Mouse (Mus musculus) embryonic facial prominence, embryonic 13.5 days (tissue): ENCODE results near the gene Asic2. TPM values are rescaled to one million over a fixed set of nuclear protein-coding genes. Genes with fewer than 3 reads are reported as not detected.

Experiments used
- ATAC-seq: fragments of 200-750 bp; cut with Nextera tagmentation; 2 replicates; pipeline ENCODE4 v1.8.0; 2017; ENCODE audit warnings: low read depth; ENCODE audit not compliant: insufficient number of reproducible peaks, insufficient read depth, low FRiP score, low TSS enrichment
- H3K27ac ChIP-seq: fragments of 300-500 bp; sonication (generic); 2 replicates; pipeline ENCODE4 v1.5.1; 2015; ENCODE audit warnings: moderate library complexity, mild to moderate bottlenecking, inconsistent platforms
- H3K27me3 ChIP-seq: fragments of 300-500 bp; sonication (generic); 2 replicates; pipeline ENCODE4 v1.6.1; 2015; ENCODE audit warnings: mild to moderate bottlenecking, inconsistent platforms
- H3K36me3 ChIP-seq: fragments of 300-500 bp; sonication (generic); 2 replicates; pipeline ENCODE4 v1.6.1; 2015; ENCODE audit warnings: mild to moderate bottlenecking, inconsistent platforms
- H3K4me1 ChIP-seq: fragments of 300-500 bp; sonication (generic); 2 replicates; pipeline ENCODE4 v1.6.1; 2015; ENCODE audit warnings: inconsistent platforms
- H3K4me2 ChIP-seq: fragments of 300-500 bp; sonication (generic); 2 replicates; pipeline ENCODE4 v1.6.1; 2015; ENCODE audit warnings: moderate library complexity, mild to moderate bottlenecking, inconsistent platforms
- H3K4me3 ChIP-seq: fragments of 300-500 bp; sonication (generic); 2 replicates; pipeline ENCODE4 v1.5.1; 2015; ENCODE audit warnings: mild to moderate bottlenecking, inconsistent platforms
- H3K9ac ChIP-seq: fragments of 300-500 bp; sonication (generic); 2 replicates; pipeline ENCODE4 v1.6.1; 2015; ENCODE audit warnings: mild to moderate bottlenecking, inconsistent platforms
- H3K9me3 ChIP-seq: fragments of 300-500 bp; sonication (generic); 2 replicates; pipeline ENCODE4 v1.6.1; 2016; ENCODE audit warnings: inconsistent platforms
- WGBS: fragments of 180-500 bp; shearing (Covaris S2); methylation state at CpG from one replicate; pipeline ENCODE4 v1.1.7; 2015; ENCODE audit warnings: mixed read lengths; 5-methylcytosine and 5-hydroxymethylcytosine counted together
- polyA plus RNA-seq: library from polyadenylated mRNA; unstranded; fragments of >200 nt; fragmentation: Nextera tagmentation; extraction: Ambion mirVana; gene quantifications from 2 replicates; pipeline ENCODE4 v1.2.1, GENCODE M21; 2015

The Asic2 gene
- polyA plus RNA-seq, 1 experiment from 2014 or later: 0.60 TPM

DNA sequence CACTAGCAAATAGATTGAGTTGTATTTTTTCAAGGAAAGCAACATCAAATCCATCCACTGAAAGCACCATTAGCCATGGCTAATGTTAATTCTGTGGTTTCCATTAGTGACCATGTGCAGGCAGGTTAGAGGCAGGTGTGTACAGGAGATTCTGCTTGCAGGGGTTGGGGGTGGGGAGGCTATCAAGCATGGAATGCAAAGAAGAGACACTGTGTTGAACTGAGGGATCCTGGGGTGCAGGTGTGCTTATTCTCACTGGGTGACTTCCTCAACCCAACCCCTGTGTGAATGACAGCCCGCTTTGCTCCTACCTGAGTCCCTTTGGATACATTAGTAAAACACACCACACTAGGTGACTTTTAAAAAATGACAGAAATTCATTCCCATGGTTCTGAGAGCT, 20.2 kb downstream of the Asic2 start:
- no peak for ATAC-seq
- 77% methylated on average over 1 of the region's 1 CpGs for WGBS

DNA sequence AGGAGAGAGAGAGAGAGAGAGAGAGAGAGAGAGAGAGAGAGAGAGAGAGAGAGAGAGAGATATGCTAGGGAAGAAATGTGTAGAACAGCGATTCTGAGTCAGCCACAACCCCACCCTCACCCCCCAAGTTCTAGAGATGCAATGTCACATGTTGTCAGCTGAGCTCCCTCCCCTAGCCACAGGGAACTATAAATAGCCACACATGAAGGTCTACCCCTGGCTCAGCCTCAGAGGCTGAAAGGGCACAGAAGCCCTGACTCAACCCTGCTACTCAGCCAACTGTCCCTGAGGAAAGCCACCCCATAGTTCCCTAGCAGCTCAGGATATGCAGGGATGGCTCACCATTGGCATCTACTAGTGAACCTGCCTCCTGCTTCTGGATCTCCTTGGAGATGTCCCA, 26.1 kb downstream of the Asic2 start:
- H3K27ac ChIP-seq: no peak overlapping the region
- H3K4me3 ChIP-seq: no peak overlapping the region
- ATAC-seq: no peak
- no peaks in the 10 kb centered on the region for H3K4me1 ChIP-seq
- H3K27me3 ChIP-seq: no peaks in the 10 kb centered on the region
- no peak overlapping the region for H3K4me2 ChIP-seq
- WGBS: 38% methylated on average over 1 of the region's 1 CpGs
- H3K9ac ChIP-seq: no peak overlapping the region
- H3K9me3 ChIP-seq: no peaks in the 10 kb centered on the region
- H3K36me3 ChIP-seq: no peaks in the 10 kb centered on the region

More for the DNA sequence above, 20.2 kb downstream of the Asic2 start:
- H3K9me3 ChIP-seq: no peaks in the 10 kb centered on the region
- no peak overlapping the region for H3K4me2 ChIP-seq
- no peaks in the 10 kb centered on the region for H3K4me1 ChIP-seq
- H3K4me3 ChIP-seq: no peak overlapping the region
- no peaks in the 10 kb centered on the region for H3K27me3 ChIP-seq
- H3K27ac ChIP-seq: no peak overlapping the region
- no peaks in the 10 kb centered on the region for H3K36me3 ChIP-seq
- no peak overlapping the region for H3K9ac ChIP-seq

DNA sequence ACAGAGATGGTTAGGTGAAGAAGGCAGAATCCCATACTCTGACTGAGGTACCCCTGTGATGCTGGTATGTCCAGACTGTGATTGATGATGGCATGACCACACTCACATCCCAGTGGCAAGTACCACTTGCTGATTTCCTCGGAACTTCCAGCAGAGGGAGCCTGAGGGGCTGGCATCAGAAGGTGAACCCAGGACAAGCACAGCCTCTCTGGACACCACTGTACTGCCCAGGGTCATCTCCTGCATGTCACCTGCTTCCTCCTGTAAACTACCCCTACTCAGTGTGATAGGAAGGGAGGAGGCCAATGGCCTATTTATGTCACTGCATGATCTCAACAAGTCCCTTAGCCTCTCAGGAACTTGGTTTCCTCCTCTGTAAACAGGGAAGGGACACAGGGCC, 27.3 kb downstream of the Asic2 start:
- no peaks in the 10 kb centered on the region for H3K36me3 ChIP-seq
- 13% methylated on average over 1 of the region's 1 CpGs for WGBS

DNA sequence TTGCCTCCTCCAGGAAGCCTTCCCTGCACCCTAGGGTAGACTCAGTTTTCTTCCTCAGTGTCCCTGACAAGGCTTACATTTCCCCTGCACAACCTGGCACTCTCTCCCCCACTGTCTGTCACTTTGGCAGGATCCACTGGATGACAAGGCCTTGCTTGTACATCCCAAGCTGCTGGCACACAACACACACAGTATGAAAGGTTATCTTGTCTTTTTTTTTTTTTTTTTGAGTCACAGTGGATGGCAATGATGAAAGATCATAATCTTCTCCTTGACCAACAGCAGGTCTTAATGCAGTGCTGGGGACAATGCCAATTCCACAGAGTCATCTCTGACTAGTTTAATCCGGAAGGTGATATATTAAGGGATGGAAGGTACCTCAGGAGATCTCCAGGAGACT, 30.7 kb downstream of the Asic2 start:
- Histone ChIP-seq H3K9me3 (no peaks in the 10 kb centered on the region), H3K27me3 (no peaks in the 10 kb centered on the region), H3K9ac (no peak overlapping the region), H3K27ac (no peak overlapping the region), H3K4me2 (no peak overlapping the region), H3K4me3 (no peak overlapping the region), H3K36me3 (no peaks in the 10 kb centered on the region), H3K4me1 (no peaks in the 10 kb centered on the region)
- no peak for ATAC-seq
- WGBS: 94% methylated on average over 1 of the region's 1 CpGs

More for the DNA sequence above, 27.3 kb downstream of the Asic2 start:
- no peak overlapping the region for H3K4me3 ChIP-seq
- H3K4me1 ChIP-seq: no peaks in the 10 kb centered on the region
- no peak for ATAC-seq
- no peak overlapping the region for H3K9ac ChIP-seq
- no peak overlapping the region for H3K4me2 ChIP-seq
- H3K27me3 ChIP-seq: no peaks in the 10 kb centered on the region
- no peak overlapping the region for H3K27ac ChIP-seq
- no peaks in the 10 kb centered on the region for H3K9me3 ChIP-seq

DNA sequence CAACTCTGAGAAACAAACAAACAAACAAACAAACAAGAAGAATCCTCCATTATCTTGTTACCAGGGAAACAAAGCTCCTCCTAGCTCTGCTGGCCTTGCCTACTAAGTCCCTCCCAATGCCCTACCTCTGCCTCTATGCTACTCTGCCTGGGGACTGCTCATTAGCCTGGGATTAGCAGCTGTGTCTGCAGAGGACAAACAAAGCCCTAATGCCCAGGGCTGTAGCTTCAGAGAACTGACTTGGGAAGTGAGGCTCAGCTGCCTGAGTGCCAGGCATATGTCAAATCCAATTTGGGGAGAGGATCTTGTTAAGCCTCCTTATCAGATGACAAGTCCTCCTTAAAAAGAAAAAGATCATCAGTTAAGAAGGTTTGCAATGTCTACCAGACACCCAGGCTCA, 41.9 kb downstream of the Asic2 start:
- H3K27me3 ChIP-seq: no peaks in the 10 kb centered on the region; the same call in 1 of the 2 replicates
- H3K9ac ChIP-seq: no peak overlapping the region
- no peak for ATAC-seq
- H3K36me3 ChIP-seq: no peaks in the 10 kb centered on the region
- H3K9me3 ChIP-seq: no peaks in the 10 kb centered on the region
- H3K4me3 ChIP-seq: no peak overlapping the region
- no peak overlapping the region for H3K4me2 ChIP-seq
- no peak overlapping the region for H3K27ac ChIP-seq
- no peaks in the 10 kb centered on the region for H3K4me1 ChIP-seq

DNA sequence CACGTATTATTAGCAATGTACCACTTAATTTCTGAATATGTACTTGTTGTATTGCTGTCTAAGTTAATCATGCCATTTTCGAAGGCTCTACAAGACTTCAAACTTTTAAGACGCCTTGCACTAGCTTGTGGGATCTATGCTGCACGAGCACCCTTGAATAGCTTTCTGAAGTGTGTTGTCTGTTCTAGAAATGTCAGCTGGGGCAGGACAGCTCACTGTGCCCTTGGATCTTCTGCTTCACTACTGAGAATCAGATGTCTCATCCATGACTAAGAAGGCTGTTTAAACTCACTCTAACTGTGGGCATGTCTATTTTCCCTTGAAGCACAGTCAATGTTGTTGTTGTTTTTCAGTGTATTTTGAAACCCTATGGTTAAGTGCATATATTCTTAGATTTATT, 44.6 kb downstream of the Asic2 start:
- Histone ChIP-seq H3K9ac (no peak overlapping the region), H3K4me3 (no peak overlapping the region), H3K9me3 (0 out of 2 replicates have a peak, but pooled peaks cover 4% of the 10 kb centered on the region), H3K4me1 (no peaks in the 10 kb centered on the region), H3K36me3 (no peaks in the 10 kb centered on the region), H3K4me2 (no peak overlapping the region), H3K27ac (no peak overlapping the region), H3K27me3 (no peaks in the 10 kb centered on the region; the same call in 1 of the 2 replicates)
- no peak for ATAC-seq
- 69% methylated on average over 4 of the region's 4 CpGs for WGBS

DNA sequence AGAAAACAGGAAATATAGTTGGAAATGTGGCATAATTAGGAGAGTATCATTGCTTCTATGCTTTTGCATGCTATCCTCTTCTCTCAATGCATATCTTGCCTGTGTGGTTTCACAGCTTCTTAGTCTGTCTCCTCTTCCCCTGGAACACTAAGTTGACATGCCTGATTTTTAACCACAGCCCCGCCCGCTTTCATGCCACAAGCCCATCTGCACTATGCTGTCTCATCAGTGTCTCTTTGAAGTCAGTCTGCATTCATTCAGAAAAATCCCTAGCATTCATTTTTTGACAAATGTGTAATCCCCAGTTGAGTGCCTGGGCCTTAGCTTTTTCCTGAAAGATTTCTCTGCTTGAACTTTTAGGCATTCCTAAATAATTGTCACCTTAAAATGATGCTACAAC, 45.2 kb downstream of the Asic2 start:
- WGBS: 61% methylated on average over 2 of the region's 2 CpGs
- no peak overlapping the region for H3K27ac ChIP-seq
- 0 out of 2 replicates have a peak, but pooled peaks cover 4% of the 10 kb centered on the region for H3K9me3 ChIP-seq
- H3K4me2 ChIP-seq: no peak overlapping the region
- H3K27me3 ChIP-seq: no peaks in the 10 kb centered on the region
- ATAC-seq: no peak
- H3K9ac ChIP-seq: no peak overlapping the region
- no peaks in the 10 kb centered on the region for H3K36me3 ChIP-seq
- no peak overlapping the region for H3K4me3 ChIP-seq
- H3K4me1 ChIP-seq: no peaks in the 10 kb centered on the region

DNA sequence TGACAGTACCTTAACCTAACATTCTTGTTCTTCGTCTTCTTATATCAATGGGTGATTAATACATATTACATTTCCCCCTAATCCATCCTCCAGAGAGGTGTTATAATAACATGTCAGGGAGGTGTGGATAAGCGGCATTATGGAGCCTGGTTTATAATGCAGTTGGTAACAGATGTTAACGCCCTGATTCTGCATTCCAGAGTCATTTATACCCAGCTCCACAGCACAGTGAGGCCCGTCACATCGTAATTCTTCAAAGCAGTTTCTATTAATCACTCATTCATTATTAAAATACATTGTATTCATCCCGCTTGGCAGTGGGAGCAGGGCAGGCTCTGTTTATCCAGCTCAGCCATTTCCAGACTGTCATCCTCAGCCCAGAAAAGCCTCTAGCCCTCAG, 52.8 kb downstream of the Asic2 start:
- 68% methylated on average over 6 of the region's 6 CpGs for WGBS

DNA sequence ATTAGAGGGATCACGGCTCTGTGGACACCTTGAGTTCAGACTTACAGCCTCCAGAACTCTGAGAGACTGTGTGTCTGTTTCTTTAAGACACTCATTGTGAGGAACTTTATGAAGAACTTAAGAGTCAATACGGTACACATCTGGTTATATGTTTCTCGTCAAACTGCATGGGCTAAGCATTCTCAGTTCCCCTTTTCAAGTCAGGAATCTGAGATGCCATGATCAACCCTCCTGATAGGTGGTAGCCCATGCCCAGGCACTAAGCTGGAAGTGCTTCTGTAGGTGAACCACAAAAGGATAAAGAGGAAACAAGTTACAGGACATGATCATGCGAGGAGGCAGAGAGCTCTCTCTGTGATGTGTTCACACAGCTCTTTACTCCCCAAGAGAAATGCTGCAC, 55.2 kb downstream of the Asic2 start:
- no peak overlapping the region for H3K4me2 ChIP-seq
- H3K9ac ChIP-seq: no peak overlapping the region
- no peaks in the 10 kb centered on the region for H3K27me3 ChIP-seq
- no peak overlapping the region for H3K4me3 ChIP-seq
- ATAC-seq: no peak
- no peaks in the 10 kb centered on the region for H3K36me3 ChIP-seq
- H3K27ac ChIP-seq: no peak overlapping the region
- H3K4me1 ChIP-seq: no peaks in the 10 kb centered on the region
- H3K9me3 ChIP-seq: no peaks in the 10 kb centered on the region
- 58% methylated on average over 4 of the region's 4 CpGs for WGBS

More for the DNA sequence above, 52.8 kb downstream of the Asic2 start:
- H3K9me3 ChIP-seq: 0 out of 2 replicates have a peak, but pooled peaks cover 4% of the 10 kb centered on the region
- H3K27ac ChIP-seq: no peak overlapping the region
- H3K4me3 ChIP-seq: no peak overlapping the region
- no peaks in the 10 kb centered on the region for H3K27me3 ChIP-seq
- no peak overlapping the region for H3K9ac ChIP-seq
- no peaks in the 10 kb centered on the region for H3K36me3 ChIP-seq
- no peaks in the 10 kb centered on the region for H3K4me1 ChIP-seq
- no peak for ATAC-seq
- H3K4me2 ChIP-seq: no peak overlapping the region

DNA sequence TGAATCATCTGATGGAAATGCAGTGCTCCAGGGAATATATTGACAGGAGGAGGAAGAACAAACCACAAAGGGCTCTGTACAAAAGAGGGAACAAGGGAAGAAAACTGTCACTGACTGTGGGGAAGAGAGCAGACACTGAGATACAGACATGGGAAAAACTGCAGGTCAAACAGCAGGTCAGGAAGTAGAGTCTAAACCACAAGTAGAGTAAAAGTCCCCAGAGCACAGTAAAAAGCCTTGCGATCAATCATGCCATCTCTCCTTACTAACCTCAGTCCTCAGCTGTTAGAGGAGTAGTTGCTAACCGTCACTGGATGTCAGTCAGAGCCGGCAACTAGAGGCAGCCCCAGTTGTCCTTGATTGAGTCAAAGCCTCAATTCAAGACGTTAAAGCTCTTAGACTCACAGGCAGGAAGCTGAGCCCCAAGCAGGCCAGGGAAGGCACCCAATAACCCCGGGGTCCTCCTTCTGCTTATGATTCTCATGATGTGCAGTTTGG, 58.8 kb downstream of the Asic2 start:
- H3K4me1 ChIP-seq: no peaks in the 10 kb centered on the region
- WGBS: 65% methylated on average over 5 of the region's 5 CpGs
- no peak overlapping the region for H3K4me3 ChIP-seq
- H3K27ac ChIP-seq: no peak overlapping the region
- no peaks in the 10 kb centered on the region for H3K9me3 ChIP-seq
- no peaks in the 10 kb centered on the region for H3K36me3 ChIP-seq
- no peak overlapping the region for H3K9ac ChIP-seq
- ATAC-seq: no peak
- H3K27me3 ChIP-seq: no peaks in the 10 kb centered on the region
- no peak overlapping the region for H3K4me2 ChIP-seq

DNA sequence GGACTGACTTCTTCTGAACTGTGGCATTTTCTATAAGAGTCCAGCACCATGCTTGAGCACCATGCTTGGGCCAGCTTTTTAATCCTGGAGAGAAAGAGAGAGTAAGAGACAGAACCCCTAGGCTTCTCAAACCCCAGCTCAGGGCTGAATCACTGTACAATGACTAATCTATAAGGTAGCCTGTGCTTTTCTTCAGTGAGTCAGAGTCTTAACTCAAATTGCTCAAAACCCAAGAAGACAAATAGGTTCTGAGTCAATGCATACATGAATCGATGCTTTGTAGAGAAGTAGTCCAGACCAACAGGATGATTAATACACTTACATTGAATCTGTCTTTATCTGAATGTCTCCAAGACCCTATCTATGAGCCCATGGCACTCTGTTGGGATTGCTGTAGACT, 59.5 kb downstream of the Asic2 start:
- Histone ChIP-seq H3K4me1 (no peaks in the 10 kb centered on the region), H3K36me3 (no peaks in the 10 kb centered on the region), H3K9ac (no peak overlapping the region), H3K9me3 (no peaks in the 10 kb centered on the region), H3K4me2 (no peak overlapping the region), H3K27me3 (no peaks in the 10 kb centered on the region), H3K4me3 (no peak overlapping the region), H3K27ac (no peak overlapping the region)
- no peak for ATAC-seq
- WGBS: 91% methylated on average over 1 of the region's 1 CpGs

DNA sequence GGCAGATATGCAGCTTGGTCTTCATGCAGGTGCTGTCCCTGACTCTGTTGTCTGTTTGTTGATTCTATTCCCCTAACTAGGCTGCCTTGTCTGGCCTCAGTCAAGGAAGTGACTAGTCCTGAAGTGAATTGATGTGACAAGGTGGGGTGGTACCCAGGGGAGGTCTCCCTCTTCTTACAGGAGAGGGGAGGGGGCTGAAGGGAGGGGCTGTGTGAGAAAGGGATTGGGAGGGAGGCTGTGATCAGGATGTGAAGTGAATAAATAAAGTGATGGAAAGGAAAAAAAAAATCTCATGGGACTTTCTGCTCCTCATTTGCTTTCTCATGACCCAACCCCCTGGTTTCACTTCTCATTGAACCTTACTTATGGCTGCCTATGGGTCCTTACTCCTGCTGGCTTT, 65.9 kb downstream of the Asic2 start:
- no peak overlapping the region for H3K4me3 ChIP-seq
- no peak overlapping the region for H3K9ac ChIP-seq
- H3K4me2 ChIP-seq: no peak overlapping the region
- no peaks in the 10 kb centered on the region for H3K4me1 ChIP-seq
- H3K9me3 ChIP-seq: no peaks in the 10 kb centered on the region
- ATAC-seq: no peak
- H3K27me3 ChIP-seq: 0 out of 2 replicates have a peak, but pooled peaks cover 4% of the 10 kb centered on the region
- H3K36me3 ChIP-seq: no peaks in the 10 kb centered on the region
- no peak overlapping the region for H3K27ac ChIP-seq
